Mouse (Mus musculus) CH12.LX (cell line): ENCODE results near the gene Abhd18.
A peak's percentile ranks its signal among the peaks of the same experiment; 100 is the strongest.
"Not testable (repeated sequence)": the region's sequence is repeated elsewhere in the genome, so short reads cannot be mapped to it uniquely, and the experiment has no call there.

ENCODE experiments used
- CHD2 ChIP-seq: IDR thresholded peaks from 2 replicates; pipeline ENCODE4 v1.6.1; 2011; ENCODE audit warnings: low read length, improper control_type of control experiment
- CTCF ChIP-seq, 2 experiments: IDR thresholded peaks in 1 of 2; conservative IDR thresholded peaks in 1 of 2; 2 replicates each; pipeline ENCODE4 v1.5.1; 2011 to 2012; ENCODE audit warnings: low read depth in 2 of 2, low read length in 2 of 2, improper control_type of control experiment in 1 of 2, inconsistent platforms in 1 of 2, mild to moderate bottlenecking in 1 of 2, moderate library complexity in 1 of 2
- E2F4 ChIP-seq: IDR thresholded peaks from 2 replicates; pipeline ENCODE4 v1.6.1; 2011; ENCODE audit warnings: low read depth, low read length, improper control_type of control experiment; ENCODE audit not compliant: insufficient replicate concordance
- EP300 ChIP-seq: IDR thresholded peaks from 2 replicates; pipeline ENCODE4 v1.6.1; 2011; ENCODE audit warnings: low read length, improper control_type of control experiment
- ETS1 ChIP-seq: conservative IDR thresholded peaks from 2 replicates; pipeline ENCODE4 v1.6.1; 2012; ENCODE audit warnings: low read depth, mild to moderate bottlenecking, inconsistent platforms, low read length, improper control_type of control experiment, moderate library complexity
- MAFK ChIP-seq: IDR thresholded peaks from 2 replicates; pipeline ENCODE4 v1.6.1; 2011; ENCODE audit warnings: low read length, improper control_type of control experiment; ENCODE audit not compliant: insufficient replicate concordance
- MAX ChIP-seq: IDR thresholded peaks from 2 replicates; pipeline ENCODE4 v1.6.1; 2011; ENCODE audit warnings: low read length, improper control_type of control experiment
- MAZ ChIP-seq: IDR thresholded peaks from 2 replicates; pipeline ENCODE4 v1.6.1; 2012; ENCODE audit warnings: low read depth, mild to moderate bottlenecking, inconsistent platforms, low read length, improper control_type of control experiment, moderate library complexity
- MEF2A ChIP-seq: IDR thresholded peaks from 2 replicates; pipeline ENCODE4 v1.6.1; 2014; ENCODE audit warnings: low read depth, mild to moderate bottlenecking, inconsistent platforms, low read length, improper control_type of control experiment, borderline replicate concordance
- POLR2A ChIP-seq: IDR thresholded peaks from 2 replicates; pipeline ENCODE4 v1.6.1; 2011; ENCODE audit warnings: low read depth, mild to moderate bottlenecking, improper control_type of control experiment, low read length
- POLR2AphosphoS2 ChIP-seq: IDR thresholded peaks from 2 replicates; pipeline ENCODE4 v1.6.1; 2011; ENCODE audit warnings: low read depth, low read length, improper control_type of control experiment
- SIN3A ChIP-seq: IDR thresholded peaks from 2 replicates; pipeline ENCODE4 v1.6.1; 2012; ENCODE audit warnings: low read length, improper control_type of control experiment, inconsistent platforms
- UBTF ChIP-seq: IDR thresholded peaks from 2 replicates; pipeline ENCODE4 v1.6.1; 2012; ENCODE audit warnings: low read depth, mild to moderate bottlenecking, inconsistent platforms, low read length, improper control_type of control experiment, moderate library complexity
- ZC3H11A ChIP-seq: IDR thresholded peaks from 2 replicates; pipeline ENCODE4 v1.6.1; 2012; ENCODE audit warnings: low read depth, mild to moderate bottlenecking, inconsistent platforms, low read length, improper control_type of control experiment

DNA sequence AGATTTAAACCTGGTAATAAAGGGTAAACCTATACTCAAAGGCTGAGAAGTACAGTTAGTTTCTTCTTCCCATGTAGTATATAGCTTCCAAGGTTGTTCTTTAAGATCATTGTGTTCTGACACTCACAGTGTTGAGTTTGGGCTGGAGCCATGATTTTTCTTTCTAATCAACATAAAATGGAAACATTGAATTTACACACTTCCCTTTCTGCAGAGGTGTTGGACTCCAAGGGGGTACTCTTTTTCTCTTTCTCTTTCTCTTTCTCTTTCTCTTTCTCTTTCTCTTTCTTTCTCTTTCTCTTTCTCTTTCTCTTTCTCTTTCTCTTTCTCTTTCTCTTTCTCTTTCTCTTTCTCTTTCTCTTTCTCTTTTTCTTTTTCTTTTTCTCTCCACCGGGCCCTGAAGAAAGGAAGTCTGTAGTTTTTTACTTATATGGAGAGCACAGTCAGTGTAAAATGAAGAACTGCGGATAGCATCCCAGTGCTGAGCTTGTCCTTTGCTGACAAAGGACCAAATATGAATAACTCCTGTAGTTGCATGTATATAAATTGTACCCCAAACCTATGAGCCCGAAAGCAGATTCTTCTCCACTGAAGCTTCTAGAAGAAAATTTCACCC, 6.5 kb downstream of the Abhd18 start:
- not testable (repeated sequence) for TF ChIP-seq POLR2AphosphoS2; CTCF (conservative IDR thresholded peaks at IDR 0.05 in 1 of 2, IDR thresholded peaks at IDR 0.05 in 1 of 2; ENCODE audit: low read depth in 2 of 2, low read length in 2 of 2); EP300; MAZ; MEF2A; E2F4; MAX; POLR2A; SIN3A; MAFK; ZC3H11A; UBTF; CHD2
- peak; percentile 94 for TF ChIP-seq ETS1
